Mouse (Mus musculus) limb, embryonic 14.5 days (tissue): ENCODE results near the gene Gpn3. TPM values are rescaled to one million over a fixed set of nuclear protein-coding genes. Genes with fewer than 3 reads are reported as not detected.

Experiments used
- ATAC-seq: fragments of 200-750 bp; cut with Nextera tagmentation; 2 replicates; pipeline ENCODE4 v1.8.0; 2017; ENCODE audit warnings: low read depth, moderate number of reproducible peaks, moderate TSS enrichment; ENCODE audit not compliant: low FRiP score
- DNase-seq: peaks from one replicate; pipeline ENCODE4 v3.0.0-alpha.2; 2015; ENCODE audit warnings: low spot score
- H3K27ac ChIP-seq: fragments of 300-500 bp; sonication (generic); replicated peaks from 2 replicates; pipeline ENCODE4 v1.5.1; 2014; ENCODE audit warnings: low read depth, mild to moderate bottlenecking, low read length, moderate library complexity, mixed read lengths
- H3K27me3 ChIP-seq: fragments of 300-500 bp; sonication (generic); 2 replicates; pipeline ENCODE4 v1.6.1; 2014; ENCODE audit warnings: low read length, mixed read lengths; ENCODE audit not compliant: control insufficient read depth, insufficient read depth
- H3K36me3 ChIP-seq: fragments of 300-500 bp; sonication (generic); 2 replicates; pipeline ENCODE4 v1.6.1; 2014; ENCODE audit warnings: mild to moderate bottlenecking, low read length, moderate library complexity, mixed read lengths; ENCODE audit not compliant: control insufficient read depth, insufficient read depth
- H3K4me1 ChIP-seq: fragments of 300-500 bp; sonication (generic); 2 replicates; pipeline ENCODE4 v1.6.1; 2014; ENCODE audit warnings: antibody characterized with exemption, low read length, mixed read lengths; ENCODE audit not compliant: control insufficient read depth, insufficient read depth
- H3K4me2 ChIP-seq: fragments of 300-500 bp; sonication (generic); replicated peaks from 2 replicates; pipeline ENCODE4 v1.6.1; 2014; ENCODE audit warnings: low read depth, mild to moderate bottlenecking, low read length, moderate library complexity; ENCODE audit not compliant: severe bottlenecking
- H3K4me3 ChIP-seq: fragments of 300-500 bp; sonication (generic); replicated peaks from 2 replicates; pipeline ENCODE4 v1.5.1; 2014; ENCODE audit warnings: low read length
- H3K9ac ChIP-seq: fragments of 300-500 bp; sonication (generic); 2 replicates; pipeline ENCODE4 v1.6.1; 2014; ENCODE audit warnings: mild to moderate bottlenecking, low read depth, low read length, moderate library complexity; ENCODE audit not compliant: severe bottlenecking
- H3K9me3 ChIP-seq: fragments of 300-500 bp; sonication (generic); 2 replicates; pipeline ENCODE4 v1.6.1; 2016; ENCODE audit warnings: low read length; ENCODE audit not compliant: control insufficient read depth
- POLR2A ChIP-seq: fragments of 200-500 bp; IDR thresholded peaks from 2 replicates; pipeline ENCODE4 v1.8.0; 2012; ENCODE audit warnings: inconsistent platforms, mild to moderate bottlenecking, moderate library complexity, borderline replicate concordance; ENCODE audit not compliant: insufficient read depth, insufficient read length; ENCODE audit errors: extremely low read depth
- WGBS: fragments of 180-500 bp; shearing (Covaris S2); extraction: QIAGEN DNeasy Blood & Tissue Kit; methylation state at CpG from one replicate; pipeline ENCODE4 v1.1.7; 2014; 5-methylcytosine and 5-hydroxymethylcytosine counted together
- polyA plus RNA-seq, 2 experiments: library from polyadenylated mRNA; depleted of rRNA in 1 of 2; stranded (reverse) in 1 of 2; unstranded in 1 of 2; fragments of >200 nt; fragmentation: Nextera tagmentation in 1 of 2; extraction: Ambion mirVana in 1 of 2; gene quantifications; 2 replicates each; pipeline versions ENCODE4 v1.2.1 to v1.2.3; 2012 to 2014

Gene Gpn3
- polyA plus RNA-seq, 2 experiments: 64.1 to 74.2 TPM

GRCm38 (mm10) chr5:122390671-122391070 lies 19.0 kb downstream of the Gpn3 start:
- no peaks in the 10 kb centered on the region for H3K9me3 ChIP-seq
- no peak overlapping the region for H3K4me2 ChIP-seq
- no peak overlapping the region for H3K4me3 ChIP-seq
- no peak for ATAC-seq
- 0 out of 2 replicates have a peak, but pooled peaks cover 3% of the 10 kb centered on the region for H3K36me3 ChIP-seq
- no peak for TF ChIP-seq POLR2A
- H3K9ac ChIP-seq: no peak overlapping the region
- H3K27ac ChIP-seq: no peak overlapping the region
- no peak for DNase-seq
- H3K4me1 ChIP-seq: peaks cover 7% of the 10 kb centered on the region; the same call in 1 of the 2 replicates
- no peaks in the 10 kb centered on the region for H3K27me3 ChIP-seq

DNA sequence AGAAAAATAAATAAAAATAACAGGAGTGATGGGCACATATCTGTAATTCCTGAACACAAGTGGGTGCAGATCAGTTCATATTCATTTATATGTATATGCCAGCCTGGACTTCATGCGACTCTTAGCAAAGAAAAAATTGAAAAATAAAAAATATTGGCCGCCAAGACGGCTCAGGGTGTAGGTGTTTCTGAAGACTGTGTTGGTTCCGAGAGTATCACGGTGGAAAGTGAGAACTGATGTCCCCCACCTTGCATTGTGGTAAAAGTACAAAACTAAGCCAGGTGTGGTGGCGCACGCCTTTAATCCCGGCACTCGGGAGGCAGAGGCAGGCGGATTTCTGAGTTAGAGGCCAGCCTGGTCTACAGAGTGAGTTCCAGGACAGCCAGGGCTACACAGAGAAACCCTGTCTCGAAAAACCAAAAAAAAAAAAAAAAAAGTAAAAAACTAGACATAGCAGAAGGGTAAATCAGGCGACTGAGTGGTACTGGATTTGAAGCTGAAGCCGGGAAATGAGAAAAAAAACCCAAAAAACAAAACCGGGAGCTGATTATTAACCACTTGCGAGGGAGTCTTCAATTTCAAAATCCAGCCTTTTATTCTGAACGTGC lies 19.6 kb downstream of the Gpn3 start:
- DNase-seq (no peak), ATAC-seq (peak; percentile 55; the same call in 1 of the 2 replicates)
- peak overlapping the region; percentile 79 for H3K4me3 ChIP-seq
- no peaks in the 10 kb centered on the region for H3K27me3 ChIP-seq
- no peak for TF ChIP-seq POLR2A
- no peaks in the 10 kb centered on the region for H3K9me3 ChIP-seq
- 52% methylated on average over 15 of the region's 16 CpGs for WGBS
- H3K27ac ChIP-seq: no peak overlapping the region
- H3K4me1 ChIP-seq: peaks cover 7% of the 10 kb centered on the region; the same call in 1 of the 2 replicates
- H3K36me3 ChIP-seq: 0 out of 2 replicates have a peak, but pooled peaks cover 3% of the 10 kb centered on the region
- no peak overlapping the region for H3K9ac ChIP-seq
- H3K4me2 ChIP-seq: peak overlapping the region; percentile 67; the same call in 1 of the 2 replicates

GRCm38 (mm10) chr5:122391786-122392180 lies 20.1 kb downstream of the Gpn3 start, which contains the start of gene Arpc3:
Gene Arpc3, plus strand, starts transcription at chr5:122391878.
- Histone ChIP-seq H3K4me2 (peak within 1 kb of the TSS; percentile 67), H3K9me3 (no peaks in the 10 kb centered on the region), H3K4me3 (peak within 1 kb of the TSS; percentile 79), H3K4me1 (peaks cover 7% of the 10 kb centered on the region; the same call in 1 of the 2 replicates), H3K9ac (peak within 1 kb of the TSS; percentile 74), H3K27me3 (no peaks in the 10 kb centered on the region), H3K36me3 (peaks cover 8% of the 10 kb centered on the region; the same call in 1 of the 2 replicates), H3K27ac (peak within 1 kb of the TSS; percentile 50; the same call in 1 of the 2 replicates)
- under 1% methylated on average over 38 of the region's 39 CpGs for WGBS
- ATAC-seq (peak; percentile 95), DNase-seq (peak; percentile 90)
- TF ChIP-seq POLR2A: 0 out of 2 replicates have a peak, but pooled peaks have one; percentile 21

DNA sequence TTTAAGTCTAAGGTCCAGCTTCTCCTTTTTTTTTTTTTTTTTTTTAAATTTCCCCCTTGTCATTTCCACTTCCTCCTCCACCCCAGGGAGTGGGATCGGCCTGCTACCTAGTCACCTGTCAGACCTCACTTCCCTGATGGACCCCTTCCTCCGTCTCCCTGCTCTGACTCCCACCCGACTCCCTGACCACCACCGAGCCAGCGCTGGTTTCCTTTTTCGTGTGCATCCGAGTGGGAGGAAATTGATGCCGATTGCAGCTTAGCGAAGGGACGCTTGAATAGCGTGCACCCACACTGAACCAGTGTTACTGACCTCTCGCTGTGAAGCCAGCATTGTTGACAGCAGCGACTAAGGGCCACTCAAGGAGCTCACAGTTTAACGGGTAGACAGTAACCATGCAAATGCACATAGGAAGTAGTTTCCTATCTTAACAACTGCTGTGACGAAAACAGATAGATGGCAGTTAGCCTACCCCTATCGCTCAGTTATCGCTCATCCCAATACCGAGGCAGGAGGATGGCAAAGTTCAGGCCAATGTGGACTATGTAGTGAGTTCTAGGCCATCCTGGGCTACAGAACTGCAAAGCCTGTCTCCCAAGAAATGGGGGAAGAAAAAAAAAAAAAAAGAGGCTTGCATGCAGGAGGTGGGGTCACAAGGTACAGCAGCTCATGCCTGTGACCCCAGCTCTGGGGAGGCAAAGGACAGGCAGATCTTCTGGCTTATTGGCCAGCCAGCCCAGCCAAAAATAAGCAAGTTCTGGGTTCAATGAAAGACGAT lies 20.7 kb downstream of the Gpn3 start:
- ATAC-seq (no peak), DNase-seq (no peak)
- Histone ChIP-seq H3K36me3 (peaks cover 15% of the 10 kb centered on the region; the same call in 1 of the 2 replicates), H3K4me3 (peak overlapping the region; percentile 79), H3K4me2 (peak overlapping the region; percentile 67), H3K9ac (peak overlapping the region; percentile 74), H3K27me3 (no peaks in the 10 kb centered on the region), H3K27ac (no peak overlapping the region), H3K4me1 (peaks cover 7% of the 10 kb centered on the region; the same call in 1 of the 2 replicates), H3K9me3 (no peaks in the 10 kb centered on the region)
- WGBS: 19% methylated on average over 19 of the region's 19 CpGs
- no peak for TF ChIP-seq POLR2A

- 68% methylated on average over 2 of the region's 2 CpGs for WGBS
- peaks cover 28% of the 10 kb centered on the region for H3K36me3 ChIP-seq
- no peak overlapping the region for H3K4me2 ChIP-seq
- H3K27ac ChIP-seq: no peak overlapping the region
- ATAC-seq (no peak), DNase-seq (peak; percentile 58)
- peaks cover 7% of the 10 kb centered on the region; the same call in 1 of the 2 replicates for H3K4me1 ChIP-seq
- no peaks in the 10 kb centered on the region for H3K9me3 ChIP-seq
- TF ChIP-seq POLR2A: no peak
- H3K9ac ChIP-seq: no peak overlapping the region
- H3K27me3 ChIP-seq: no peaks in the 10 kb centered on the region
- no peak overlapping the region for H3K4me3 ChIP-seq
Measured at GRCm38 (mm10) chr5:122393887-122394286, 22.2 kb downstream of the Gpn3 start.
